Mouse (Mus musculus): ENCODE measurements at regions not wholly inside any gene's neighbourhood (a gene's known extent, or its start where the extent isn't known, plus 50 kb on each side); places are given as distances from the start of the nearest gene placed in this dataset.

GRCm38 (mm10) chr1:90673751-90674150 lies 71.0 kb downstream of the Cops8 start:
- TF ChIP-seq POLR2A (IDR thresholded peaks at IDR 0.05; ENCODE audit: insufficient read length, low read depth) (no peak), POLR2AphosphoS2 (IDR thresholded peaks at IDR 0.05; ENCODE audit: insufficient read length, low read depth) (no peak), REST (IDR thresholded peaks at IDR 0.05; ENCODE audit: insufficient read depth, insufficient read length) (no peak), TCF12 (IDR thresholded peaks at IDR 0.05; ENCODE audit: insufficient read depth, poor library complexity, severe bottlenecking) (no peak), USF1 (IDR thresholded peaks at IDR 0.05; ENCODE audit: low read depth) (no peak), MAX (IDR thresholded peaks at IDR 0.05; ENCODE audit: low read depth) (no peak), E2F4 (IDR thresholded peaks at IDR 0.05; ENCODE audit: insufficient read depth) (no peak), CEBPB (IDR thresholded peaks at IDR 0.05; ENCODE audit: insufficient read depth, poor library complexity, severe bottlenecking) (no peak), SRF (IDR thresholded peaks at IDR 0.05; ENCODE audit: control insufficient read depth, insufficient read length, low read depth) (no peak), MYOG (IDR thresholded peaks at IDR 0.05; ENCODE audit: control insufficient read depth in 1 of 3, insufficient read depth in 1 of 3, insufficient read length in 2 of 3, low read depth in 2 of 3) (no peak), MYOD1 (IDR thresholded peaks at IDR 0.05; ENCODE audit: control insufficient read depth in 1 of 3, insufficient read length in 2 of 3, low read depth in 2 of 3) (no peak)
